Mouse (Mus musculus): Measurements from ENCODE around the gene Lmod1.

DNA sequence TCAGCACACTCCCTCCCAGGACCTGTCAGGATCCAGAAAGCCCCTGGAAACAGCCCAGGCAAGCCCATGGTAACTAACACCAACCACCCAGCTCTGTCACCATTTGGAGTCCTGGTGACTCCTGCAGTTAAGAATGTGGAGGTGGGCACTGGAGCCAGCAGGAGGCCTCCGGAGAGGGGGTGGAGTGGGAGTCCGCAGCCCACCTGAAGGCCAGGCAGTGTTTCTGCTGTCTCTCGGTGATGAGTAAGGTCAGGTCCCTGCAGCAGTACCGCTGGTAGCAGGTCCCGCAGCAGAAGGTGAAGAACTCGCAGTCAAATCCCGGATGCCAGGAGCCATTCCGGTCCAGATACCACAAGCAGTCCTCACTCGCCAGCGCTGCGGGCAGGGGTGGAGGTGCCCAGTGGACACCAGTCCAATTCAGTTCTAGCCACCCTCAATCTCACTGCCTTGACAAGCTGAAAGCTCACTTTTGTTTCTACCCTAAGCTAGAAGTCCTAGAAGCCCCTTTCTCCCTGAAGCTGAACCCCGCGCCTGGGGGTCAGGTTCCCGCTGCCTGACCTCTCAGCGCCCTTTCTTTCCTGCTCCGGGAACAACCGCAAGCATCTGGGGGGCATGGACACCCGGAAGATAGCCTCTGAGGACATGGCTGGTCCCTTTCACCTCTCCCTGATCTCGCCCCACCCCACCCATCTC lies 49.7 kb downstream of the Lmod1 start:
- TF ChIP-seq POLR2A (IDR thresholded peaks at IDR 0.05; ENCODE audit: borderline replicate concordance, extremely low read depth, insufficient read depth, insufficient read length, poor library complexity, severe bottlenecking) (no peak), CTCF (IDR thresholded peaks at IDR 0.05; ENCODE audit: borderline replicate concordance, extremely low read depth, insufficient read depth, insufficient read length) (no peak)
